Mouse (Mus musculus): ENCODE results near the gene Mrps14. TPM values are rescaled to one million over a fixed set of nuclear protein-coding genes. Genes with fewer than 3 reads are reported as not detected.
A peak's percentile ranks its signal among the peaks of the same experiment; 100 is the strongest.

Mrps14 gene
- 201 and 210 TPM in 2 replicates for polyA plus RNA-seq (2015; fragmentation: Nextera tagmentation; extraction: Ambion mirVana)

- Histone ChIP-seq H3K4me1 (ENCODE audit: control insufficient read depth, insufficient read depth, low read length) (peaks cover 7% of the 10 kb centered on the region), H3K9ac (ENCODE audit: low read length) (peak within 1 kb of the TSS; percentile 95), H3K27me3 (ENCODE audit: control insufficient read depth, insufficient read depth, low read length) (no peaks in the 10 kb centered on the region), H3K27ac (ENCODE audit: low read length) (peak within 1 kb of the TSS; percentile 90), H3K4me3 (ENCODE audit: low read length) (peak within 1 kb of the TSS; percentile 93), H3K9me3 (replicated peaks; ENCODE audit: control insufficient read depth, low read length) (no peaks in the 10 kb centered on the region), H3K36me3 (ENCODE audit: control insufficient read depth, insufficient read depth) (peaks cover 12% of the 10 kb centered on the region), H3K4me2 (ENCODE audit: low read depth, low read length) (peak within 1 kb of the TSS; percentile 97)
- peak; percentile 99 for ATAC-seq (replicated peaks; ENCODE audit: extremely low read depth, insufficient read depth, low FRiP score)
- WGBS, result 5% methylated on average over 31 of the region's 31 CpGs
Measured at GRCm38 (mm10) chr1:160194529-160195336, at the start of gene Mrps14. Gene Mrps14 (plus strand): TSS chr1:160195215.

GRCm38 (mm10) chr1:160145606-160146005, 49.4 kb upstream of the Mrps14 start:
- ATAC-seq (replicated peaks; ENCODE audit: extremely low read depth, insufficient read depth, low FRiP score), result no peak

GRCm38 (mm10) chr1:160147274-160147673, 47.7 kb upstream of the Mrps14 start:
- Histone ChIP-seq H3K9ac (ENCODE audit: low read length) (no peak overlapping the region), H3K9me3 (replicated peaks; ENCODE audit: control insufficient read depth, low read length) (no peaks in the 10 kb centered on the region), H3K4me1 (ENCODE audit: control insufficient read depth, insufficient read depth, low read length) (no peaks in the 10 kb centered on the region), H3K27me3 (ENCODE audit: control insufficient read depth, insufficient read depth, low read length) (no peaks in the 10 kb centered on the region), H3K36me3 (ENCODE audit: control insufficient read depth, insufficient read depth) (no peaks in the 10 kb centered on the region), H3K27ac (ENCODE audit: low read length) (no peak overlapping the region), H3K4me3 (ENCODE audit: low read length) (no peak overlapping the region), H3K4me2 (ENCODE audit: low read depth, low read length) (no peak overlapping the region)
- no peak for ATAC-seq (replicated peaks; ENCODE audit: extremely low read depth, insufficient read depth, low FRiP score)
- whole genome bisulfite sequencing, result 73% methylated on average over 7 of the region's 7 CpGs

More at GRCm38 (mm10) chr1:160145606-160146005, 49.4 kb upstream of the Mrps14 start:
- no peaks in the 10 kb centered on the region for H3K27me3 ChIP-seq (ENCODE audit: control insufficient read depth, insufficient read depth, low read length)
- H3K9ac ChIP-seq (ENCODE audit: low read length), result no peak overlapping the region
- no peaks in the 10 kb centered on the region for H3K4me1 ChIP-seq (ENCODE audit: control insufficient read depth, insufficient read depth, low read length)
- H3K4me2 ChIP-seq (ENCODE audit: low read depth, low read length), result no peak overlapping the region
- WGBS, result 61% methylated on average over 3 of the region's 3 CpGs
- H3K36me3 ChIP-seq (ENCODE audit: control insufficient read depth, insufficient read depth), result no peaks in the 10 kb centered on the region
- no peak overlapping the region for H3K27ac ChIP-seq (ENCODE audit: low read length)
- no peaks in the 10 kb centered on the region for H3K9me3 ChIP-seq (replicated peaks; ENCODE audit: control insufficient read depth, low read length)
- no peak overlapping the region for H3K4me3 ChIP-seq (ENCODE audit: low read length)

- WGBS, result 62% methylated on average over 11 of the region's 11 CpGs
- H3K4me1 ChIP-seq (ENCODE audit: control insufficient read depth, insufficient read depth, low read length), result no peaks in the 10 kb centered on the region
- no peak for ATAC-seq (replicated peaks; ENCODE audit: extremely low read depth, insufficient read depth, low FRiP score)
- H3K9me3 ChIP-seq (replicated peaks; ENCODE audit: control insufficient read depth, low read length), result no peaks in the 10 kb centered on the region
- no peak overlapping the region for H3K27ac ChIP-seq (ENCODE audit: low read length)
- H3K4me3 ChIP-seq (ENCODE audit: low read length), result no peak overlapping the region
- no peak overlapping the region for H3K4me2 ChIP-seq (ENCODE audit: low read depth, low read length)
- no peaks in the 10 kb centered on the region for H3K36me3 ChIP-seq (ENCODE audit: control insufficient read depth, insufficient read depth)
- H3K27me3 ChIP-seq (ENCODE audit: control insufficient read depth, insufficient read depth, low read length), result no peaks in the 10 kb centered on the region
- H3K9ac ChIP-seq (ENCODE audit: low read length), result no peak overlapping the region
Measured at GRCm38 (mm10) chr1:160149291-160149906, 45.6 kb upstream of the Mrps14 start.

GRCm38 (mm10) chr1:160150726-160151125, 44.3 kb upstream of the Mrps14 start:
- ATAC-seq (replicated peaks; ENCODE audit: extremely low read depth, insufficient read depth, low FRiP score), result no peak
- 65% methylated on average over 3 of the region's 3 CpGs for WGBS

GRCm38 (mm10) chr1:160153480-160153879, 41.5 kb upstream of the Mrps14 start, which contains the start of gene Tnn:
Gene Tnn (minus strand): TSS chr1:160153580.
- Histone ChIP-seq H3K4me2 (ENCODE audit: low read depth, low read length) (no peak within 1 kb of the TSS), H3K27me3 (ENCODE audit: control insufficient read depth, insufficient read depth, low read length) (no peaks in the 10 kb centered on the region), H3K27ac (ENCODE audit: low read length) (no peak within 1 kb of the TSS), H3K9me3 (replicated peaks; ENCODE audit: control insufficient read depth, low read length) (no peaks in the 10 kb centered on the region), H3K9ac (ENCODE audit: low read length) (no peak within 1 kb of the TSS), H3K36me3 (ENCODE audit: control insufficient read depth, insufficient read depth) (no peaks in the 10 kb centered on the region), H3K4me3 (ENCODE audit: low read length) (no peak within 1 kb of the TSS), H3K4me1 (ENCODE audit: control insufficient read depth, insufficient read depth, low read length) (no peaks in the 10 kb centered on the region)
- WGBS, result 50% methylated on average over 8 of the region's 8 CpGs
- ATAC-seq (replicated peaks; ENCODE audit: extremely low read depth, insufficient read depth, low FRiP score), result no peak

More at GRCm38 (mm10) chr1:160150726-160151125, 44.3 kb upstream of the Mrps14 start:
- Histone ChIP-seq H3K27ac (ENCODE audit: low read length) (no peak overlapping the region), H3K4me2 (ENCODE audit: low read depth, low read length) (no peak overlapping the region), H3K4me1 (ENCODE audit: control insufficient read depth, insufficient read depth, low read length) (no peaks in the 10 kb centered on the region), H3K27me3 (ENCODE audit: control insufficient read depth, insufficient read depth, low read length) (no peaks in the 10 kb centered on the region), H3K4me3 (ENCODE audit: low read length) (no peak overlapping the region), H3K9ac (ENCODE audit: low read length) (no peak overlapping the region), H3K9me3 (replicated peaks; ENCODE audit: control insufficient read depth, low read length) (no peaks in the 10 kb centered on the region), H3K36me3 (ENCODE audit: control insufficient read depth, insufficient read depth) (no peaks in the 10 kb centered on the region)

GRCm38 (mm10) chr1:160158190-160158589, 36.8 kb upstream of the Mrps14 start:
- no peaks in the 10 kb centered on the region for H3K4me1 ChIP-seq (ENCODE audit: control insufficient read depth, insufficient read depth, low read length)
- ATAC-seq (replicated peaks; ENCODE audit: extremely low read depth, insufficient read depth, low FRiP score), result no peak
- H3K9me3 ChIP-seq (replicated peaks; ENCODE audit: control insufficient read depth, low read length), result no peaks in the 10 kb centered on the region
- H3K27ac ChIP-seq (ENCODE audit: low read length), result no peak overlapping the region
- no peaks in the 10 kb centered on the region for H3K36me3 ChIP-seq (ENCODE audit: control insufficient read depth, insufficient read depth)
- H3K9ac ChIP-seq (ENCODE audit: low read length), result no peak overlapping the region
- WGBS, result 82% methylated on average over 2 of the region's 2 CpGs
- no peak overlapping the region for H3K4me2 ChIP-seq (ENCODE audit: low read depth, low read length)
- H3K4me3 ChIP-seq (ENCODE audit: low read length), result no peak overlapping the region
- H3K27me3 ChIP-seq (ENCODE audit: control insufficient read depth, insufficient read depth, low read length), result no peaks in the 10 kb centered on the region

GRCm38 (mm10) chr1:160166600-160166999, 28.4 kb upstream of the Mrps14 start:
- Histone ChIP-seq H3K27ac (ENCODE audit: low read length) (no peak overlapping the region), H3K36me3 (ENCODE audit: control insufficient read depth, insufficient read depth) (no peaks in the 10 kb centered on the region), H3K4me3 (ENCODE audit: low read length) (no peak overlapping the region), H3K9ac (ENCODE audit: low read length) (no peak overlapping the region), H3K9me3 (replicated peaks; ENCODE audit: control insufficient read depth, low read length) (no peaks in the 10 kb centered on the region), H3K27me3 (ENCODE audit: control insufficient read depth, insufficient read depth, low read length) (no peaks in the 10 kb centered on the region), H3K4me1 (ENCODE audit: control insufficient read depth, insufficient read depth, low read length) (no peaks in the 10 kb centered on the region), H3K4me2 (ENCODE audit: low read depth, low read length) (no peak overlapping the region)
- 79% methylated on average over 3 of the region's 5 CpGs for WGBS
- ATAC-seq (replicated peaks; ENCODE audit: extremely low read depth, insufficient read depth, low FRiP score), result no peak

- 81% methylated on average over 8 of the region's 8 CpGs for WGBS
- H3K9me3 ChIP-seq (replicated peaks; ENCODE audit: control insufficient read depth, low read length), result no peaks in the 10 kb centered on the region
- no peak for ATAC-seq (replicated peaks; ENCODE audit: extremely low read depth, insufficient read depth, low FRiP score)
- no peaks in the 10 kb centered on the region for H3K36me3 ChIP-seq (ENCODE audit: control insufficient read depth, insufficient read depth)
- no peaks in the 10 kb centered on the region for H3K4me1 ChIP-seq (ENCODE audit: control insufficient read depth, insufficient read depth, low read length)
- no peak overlapping the region for H3K4me3 ChIP-seq (ENCODE audit: low read length)
- no peak overlapping the region for H3K27ac ChIP-seq (ENCODE audit: low read length)
- no peaks in the 10 kb centered on the region for H3K27me3 ChIP-seq (ENCODE audit: control insufficient read depth, insufficient read depth, low read length)
- no peak overlapping the region for H3K9ac ChIP-seq (ENCODE audit: low read length)
- H3K4me2 ChIP-seq (ENCODE audit: low read depth, low read length), result no peak overlapping the region
Measured at GRCm38 (mm10) chr1:160176903-160177302, 18.1 kb upstream of the Mrps14 start.
